Mouse (Mus musculus): ENCODE results near the gene Emp1.
A peak's percentile ranks its signal among the peaks of the same experiment; 100 is the strongest.

DNA sequence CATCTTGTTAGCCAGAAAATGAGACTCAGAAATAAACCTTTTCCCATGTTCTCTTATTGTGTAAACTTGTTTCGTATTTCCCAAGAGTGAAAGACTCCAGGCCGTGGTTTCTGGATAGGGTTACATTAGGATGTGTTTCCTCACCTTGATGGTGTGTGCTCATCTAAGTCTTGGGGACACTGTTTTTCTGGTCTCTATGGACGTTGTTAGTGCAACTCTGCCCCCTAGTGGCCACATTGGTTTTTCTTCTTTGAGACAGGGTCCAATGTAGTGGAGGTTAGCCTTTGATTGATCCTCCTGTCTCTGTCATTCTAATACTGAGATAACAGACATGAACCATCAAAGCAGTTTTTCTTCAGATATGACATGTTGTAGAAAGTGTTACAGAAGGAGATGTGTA is 38.0 kb downstream of the Emp1 start:
- TF ChIP-seq CTCF (IDR thresholded peaks at IDR 0.05; ENCODE audit: low read depth) (peak; percentile 87), EP300 (optimal IDR thresholded peaks at IDR 0.05) (no peak)

Data from stomach, postnatal 0 days (tissue).